Mouse (Mus musculus): ENCODE results near the gene Gm49776. TPM values are rescaled to one million over a fixed set of nuclear protein-coding genes. Genes with fewer than 3 reads are reported as not detected.
A peak's percentile ranks its signal among the peaks of the same experiment; 100 is the strongest.

The Gm49776 gene
- polyA plus RNA-seq, 1 experiment from 2014 or later: 3.3 TPM

- H3K9me3 ChIP-seq: no peaks in the 10 kb centered on the region
- H3K27ac ChIP-seq: no peak overlapping the region
- H3K4me3 ChIP-seq (replicated peaks): 0 out of 2 replicates have a peak overlapping the region, but pooled peaks have one; percentile 83
- ATAC-seq (ENCODE audit: insufficient number of reproducible peaks, insufficient read depth, low FRiP score, low TSS enrichment, low read depth): no peak
- peak overlapping the region; percentile 93 for H3K4me2 ChIP-seq
- H3K36me3 ChIP-seq: peaks cover 25% of the 10 kb centered on the region
- WGBS: 30% methylated on average over 1 of the region's 1 CpGs
- no peaks in the 10 kb centered on the region for H3K27me3 ChIP-seq
- 0 out of 2 replicates have a peak overlapping the region, but pooled peaks have one; percentile 85 for H3K9ac ChIP-seq (replicated peaks)
- peaks cover 37% of the 10 kb centered on the region for H3K4me1 ChIP-seq (replicated peaks)
Observed at GRCm38 (mm10) chr16:18233451-18233850, 24.7 kb downstream of the Gm49776 start.

GRCm38 (mm10) chr16:18231451-18231850, 26.7 kb downstream of the Gm49776 start:
- 62% methylated on average over 4 of the region's 4 CpGs for WGBS
- H3K27ac ChIP-seq: no peak overlapping the region
- H3K36me3 ChIP-seq: peaks cover 32% of the 10 kb centered on the region
- no peaks in the 10 kb centered on the region for H3K27me3 ChIP-seq
- H3K4me3 ChIP-seq (replicated peaks): no peak overlapping the region
- H3K4me1 ChIP-seq (replicated peaks): peaks cover 36% of the 10 kb centered on the region
- ATAC-seq (ENCODE audit: insufficient number of reproducible peaks, insufficient read depth, low FRiP score, low TSS enrichment, low read depth): no peak
- H3K9ac ChIP-seq (replicated peaks): no peak overlapping the region
- no peaks in the 10 kb centered on the region for H3K9me3 ChIP-seq
- no peak overlapping the region for H3K4me2 ChIP-seq

GRCm38 (mm10) chr16:18231047-18231446, 27.1 kb downstream of the Gm49776 start:
- no peaks in the 10 kb centered on the region for H3K9me3 ChIP-seq
- WGBS: 83% methylated on average over 3 of the region's 3 CpGs
- no peak overlapping the region for H3K9ac ChIP-seq (replicated peaks)
- H3K27me3 ChIP-seq: no peaks in the 10 kb centered on the region
- H3K4me3 ChIP-seq (replicated peaks): no peak overlapping the region
- peaks cover 32% of the 10 kb centered on the region for H3K4me1 ChIP-seq (replicated peaks)
- H3K27ac ChIP-seq: no peak overlapping the region
- no peak overlapping the region for H3K4me2 ChIP-seq
- ATAC-seq (ENCODE audit: insufficient number of reproducible peaks, insufficient read depth, low FRiP score, low TSS enrichment, low read depth): no peak
- peaks cover 36% of the 10 kb centered on the region for H3K36me3 ChIP-seq

- Histone ChIP-seq H3K9ac (replicated peaks) (no peak overlapping the region), H3K27me3 (no peaks in the 10 kb centered on the region), H3K4me3 (replicated peaks) (no peak overlapping the region), H3K4me1 (replicated peaks) (peaks cover 28% of the 10 kb centered on the region), H3K27ac (no peak overlapping the region), H3K4me2 (no peak overlapping the region), H3K36me3 (peaks cover 41% of the 10 kb centered on the region), H3K9me3 (no peaks in the 10 kb centered on the region)
- 91% methylated on average over 6 of the region's 6 CpGs for WGBS
- ATAC-seq (ENCODE audit: insufficient number of reproducible peaks, insufficient read depth, low FRiP score, low TSS enrichment, low read depth): no peak
Observed at GRCm38 (mm10) chr16:18230617-18231016, 27.5 kb downstream of the Gm49776 start.

GRCm38 (mm10) chr16:18229622-18230021, 28.5 kb downstream of the Gm49776 start:
- Histone ChIP-seq H3K4me2 (peak overlapping the region; percentile 2; the same call in 1 of the 2 replicates), H3K9ac (replicated peaks) (peak overlapping the region; percentile 19; the same call in 1 of the 2 replicates)
- 82% methylated on average over 11 of the region's 11 CpGs for WGBS

GRCm38 (mm10) chr16:18228856-18229255, 29.3 kb downstream of the Gm49776 start:
- Histone ChIP-seq H3K27ac (no peak overlapping the region), H3K4me2 (no peak overlapping the region), H3K36me3 (peaks cover 58% of the 10 kb centered on the region), H3K9me3 (no peaks in the 10 kb centered on the region), H3K9ac (replicated peaks) (no peak overlapping the region), H3K27me3 (no peaks in the 10 kb centered on the region), H3K4me1 (replicated peaks) (peaks cover 21% of the 10 kb centered on the region), H3K4me3 (replicated peaks) (no peak overlapping the region)
- WGBS: 93% methylated on average over 4 of the region's 4 CpGs
- ATAC-seq (ENCODE audit: insufficient number of reproducible peaks, insufficient read depth, low FRiP score, low TSS enrichment, low read depth): no peak

More at GRCm38 (mm10) chr16:18229622-18230021, 28.5 kb downstream of the Gm49776 start:
- Histone ChIP-seq H3K27ac (peak overlapping the region; percentile 50), H3K27me3 (no peaks in the 10 kb centered on the region), H3K36me3 (peaks cover 51% of the 10 kb centered on the region), H3K9me3 (no peaks in the 10 kb centered on the region), H3K4me1 (replicated peaks) (peaks cover 27% of the 10 kb centered on the region), H3K4me3 (replicated peaks) (no peak overlapping the region)
- no peak for ATAC-seq (ENCODE audit: insufficient number of reproducible peaks, insufficient read depth, low FRiP score, low TSS enrichment, low read depth)

- Histone ChIP-seq H3K4me2 (no peak overlapping the region), H3K4me3 (replicated peaks) (no peak overlapping the region), H3K4me1 (replicated peaks) (peaks cover 13% of the 10 kb centered on the region), H3K27me3 (no peaks in the 10 kb centered on the region), H3K36me3 (peaks cover 67% of the 10 kb centered on the region), H3K9ac (replicated peaks) (no peak overlapping the region), H3K9me3 (no peaks in the 10 kb centered on the region), H3K27ac (no peak overlapping the region)
- WGBS: 93% methylated on average over 20 of the region's 20 CpGs
- no peak for ATAC-seq (ENCODE audit: insufficient number of reproducible peaks, insufficient read depth, low FRiP score, low TSS enrichment, low read depth)
Observed at GRCm38 (mm10) chr16:18227897-18228422, 30.2 kb downstream of the Gm49776 start.

- H3K9me3 ChIP-seq: no peaks in the 10 kb centered on the region
- H3K27ac ChIP-seq: no peak overlapping the region
- H3K9ac ChIP-seq (replicated peaks): no peak overlapping the region
- no peaks in the 10 kb centered on the region for H3K27me3 ChIP-seq
- peaks cover 75% of the 10 kb centered on the region for H3K36me3 ChIP-seq
- H3K4me1 ChIP-seq (replicated peaks): peaks cover 13% of the 10 kb centered on the region
- 91% methylated on average over 13 of the region's 13 CpGs for WGBS
- ATAC-seq (ENCODE audit: insufficient number of reproducible peaks, insufficient read depth, low FRiP score, low TSS enrichment, low read depth): no peak
- no peak overlapping the region for H3K4me3 ChIP-seq (replicated peaks)
- H3K4me2 ChIP-seq: no peak overlapping the region
Observed at GRCm38 (mm10) chr16:18227187-18227586, 30.9 kb downstream of the Gm49776 start.

- no peak overlapping the region for H3K9ac ChIP-seq (replicated peaks)
Observed at GRCm38 (mm10) chr16:18222188-18222587, 35.9 kb downstream of the Gm49776 start.

GRCm38 (mm10) chr16:18221543-18221898, 36.6 kb downstream of the Gm49776 start:
- H3K36me3 ChIP-seq: peaks cover 57% of the 10 kb centered on the region
- peak overlapping the region; percentile 81; the same call in 1 of the 2 replicates for H3K27ac ChIP-seq
- ATAC-seq (ENCODE audit: insufficient number of reproducible peaks, insufficient read depth, low FRiP score, low TSS enrichment, low read depth): no peak
- no peak overlapping the region for H3K9ac ChIP-seq (replicated peaks)
- WGBS: 77% methylated on average over 11 of the region's 11 CpGs
- no peak overlapping the region for H3K4me2 ChIP-seq
- peaks cover 30% of the 10 kb centered on the region for H3K4me1 ChIP-seq (replicated peaks)
- no peak overlapping the region for H3K4me3 ChIP-seq (replicated peaks)
- no peaks in the 10 kb centered on the region for H3K27me3 ChIP-seq
- H3K9me3 ChIP-seq: no peaks in the 10 kb centered on the region

More at GRCm38 (mm10) chr16:18222188-18222587, 35.9 kb downstream of the Gm49776 start:
- Histone ChIP-seq H3K27me3 (no peaks in the 10 kb centered on the region), H3K36me3 (peaks cover 64% of the 10 kb centered on the region), H3K27ac (no peak overlapping the region), H3K9me3 (no peaks in the 10 kb centered on the region), H3K4me3 (replicated peaks) (no peak overlapping the region), H3K4me1 (replicated peaks) (peaks cover 30% of the 10 kb centered on the region), H3K4me2 (no peak overlapping the region)
- ATAC-seq (ENCODE audit: insufficient number of reproducible peaks, insufficient read depth, low FRiP score, low TSS enrichment, low read depth): no peak
- 83% methylated on average over 11 of the region's 11 CpGs for WGBS

GRCm38 (mm10) chr16:18220856-18221542, 37.1 kb downstream of the Gm49776 start:
- ATAC-seq (ENCODE audit: insufficient number of reproducible peaks, insufficient read depth, low FRiP score, low TSS enrichment, low read depth): 0 out of 2 replicates have a peak, but pooled peaks have one; percentile 4
- peaks cover 52% of the 10 kb centered on the region for H3K36me3 ChIP-seq
- peaks cover 30% of the 10 kb centered on the region for H3K4me1 ChIP-seq (replicated peaks)
- H3K27ac ChIP-seq: peak overlapping the region; percentile 81
- H3K4me3 ChIP-seq (replicated peaks): no peak overlapping the region
- H3K27me3 ChIP-seq: no peaks in the 10 kb centered on the region
- no peak overlapping the region for H3K4me2 ChIP-seq
- WGBS: 91% methylated on average over 6 of the region's 6 CpGs
- no peak overlapping the region for H3K9ac ChIP-seq (replicated peaks)
- no peaks in the 10 kb centered on the region for H3K9me3 ChIP-seq

Measured in limb, embryonic 12.5 days (tissue).